Mouse (Mus musculus) lung, adult 18-20 months (tissue): ENCODE measurements around the gene Osm.

Experiments used
- DNase-seq, 2 experiments: peaks; one replicate each; pipeline ENCODE4 v3.0.0; 2022; ENCODE audit warnings: mixed read lengths in 2 of 2

The Osm gene

GRCm38 (mm10) chr11:4240151-4240550 is 3.9 kb downstream of the Osm start:
- no peak for DNase-seq

- DNase-seq, result no peak
Observed at GRCm38 (mm10) chr11:4241180-4241579, 5.0 kb downstream of the Osm start.

- DNase-seq, result no peak
Observed at GRCm38 (mm10) chr11:4246126-4246525, 9.9 kb downstream of the Osm start.

- no peak for DNase-seq
Observed at GRCm38 (mm10) chr11:4246623-4247022, 10.4 kb downstream of the Osm start.

GRCm38 (mm10) chr11:4247201-4247959 is 11.2 kb downstream of the Osm start:
- no peak for DNase-seq

GRCm38 (mm10) chr11:4249151-4249550 is 12.9 kb downstream of the Osm start:
- no peak for DNase-seq

- no peak for DNase-seq
Observed at GRCm38 (mm10) chr11:4250290-4250689, 14.1 kb downstream of the Osm start.

- DNase-seq, result no peak
Observed at GRCm38 (mm10) chr11:4251376-4251775, 15.2 kb downstream of the Osm start.

- DNase-seq, result no peak
Observed at GRCm38 (mm10) chr11:4252886-4253285, 16.7 kb downstream of the Osm start.

- no peak for DNase-seq
Observed at GRCm38 (mm10) chr11:4256846-4257607, 20.8 kb downstream of the Osm start, which contains the start of gene Lif. Lif (plus strand) TSS chr11:4257557.

- DNase-seq, result no peak
Observed at GRCm38 (mm10) chr11:4257756-4258155, 21.5 kb downstream of the Osm start.

GRCm38 (mm10) chr11:4258657-4259082 is 22.4 kb downstream of the Osm start:
- DNase-seq, result peak; percentile 74 to 81

- DNase-seq, result peak; percentile 52 to 78
Observed at GRCm38 (mm10) chr11:4260463-4261187, 24.4 kb downstream of the Osm start.

- DNase-seq, result peak; percentile 49 to 62
Observed at GRCm38 (mm10) chr11:4261188-4261494, 24.9 kb downstream of the Osm start.

- peak; percentile 37 to 55 for DNase-seq
Observed at GRCm38 (mm10) chr11:4261969-4262368, 25.7 kb downstream of the Osm start.

GRCm38 (mm10) chr11:4262847-4263246 is 26.6 kb downstream of the Osm start:
- no peak for DNase-seq

GRCm38 (mm10) chr11:4263296-4263695 is 27.1 kb downstream of the Osm start:
- no peak for DNase-seq

GRCm38 (mm10) chr11:4264066-4264465 is 27.8 kb downstream of the Osm start:
- DNase-seq, result peak in 1 of 2 experiments; percentile 53

GRCm38 (mm10) chr11:4266271-4267201 is 30.3 kb downstream of the Osm start:
- DNase-seq, result peak; percentile 53 to 60

- DNase-seq, result peak in 1 of 2 experiments; percentile 47
Observed at GRCm38 (mm10) chr11:4267202-4267578, 31.0 kb downstream of the Osm start.

GRCm38 (mm10) chr11:4268500-4268899 is 32.3 kb downstream of the Osm start:
- DNase-seq, result no peak

- DNase-seq, result peak; percentile 55 to 58
Observed at GRCm38 (mm10) chr11:4270744-4271459, 34.7 kb downstream of the Osm start.
